Mouse (Mus musculus): Measurements from ENCODE around the gene Gm45234.

The Gm45234 gene

GRCm38 (mm10) chr6:124740211-124740887 is 15.5 kb downstream of the Gm45234 start:
- peak; percentile 87 for DNase-seq (ENCODE audit: low read depth, low spot score)

- no peak for DNase-seq (ENCODE audit: low read depth, low spot score)
Measured at GRCm38 (mm10) chr6:124739231-124739796, 16.5 kb downstream of the Gm45234 start.

GRCm38 (mm10) chr6:124738511-124739023 is 17.3 kb downstream of the Gm45234 start, which contains the start of gene Ptpn6:
TSS of gene Ptpn6 (minus strand) at chr6:124738714.
- peak; percentile 38 for DNase-seq (ENCODE audit: low read depth, low spot score)

- no peak for DNase-seq (ENCODE audit: low read depth, low spot score)
Measured at GRCm38 (mm10) chr6:124737040-124737439, 18.8 kb downstream of the Gm45234 start.

- DNase-seq (ENCODE audit: low read depth, low spot score), result no peak
Measured at GRCm38 (mm10) chr6:124734417-124734816, 21.4 kb downstream of the Gm45234 start.

- DNase-seq (ENCODE audit: low read depth, low spot score), result no peak
Measured at GRCm38 (mm10) chr6:124732476-124733370, 23.1 kb downstream of the Gm45234 start.

- no peak for DNase-seq (ENCODE audit: low read depth, low spot score)
Measured at GRCm38 (mm10) chr6:124731038-124731437, 24.8 kb downstream of the Gm45234 start.

GRCm38 (mm10) chr6:124729850-124730705 is 25.7 kb downstream of the Gm45234 start:
- no peak for DNase-seq (ENCODE audit: low read depth, low spot score)

GRCm38 (mm10) chr6:124728621-124729020 is 27.2 kb downstream of the Gm45234 start:
- no peak for DNase-seq (ENCODE audit: low read depth, low spot score)

GRCm38 (mm10) chr6:124724472-124724871 is 31.3 kb downstream of the Gm45234 start:
- DNase-seq (ENCODE audit: low read depth, low spot score), result no peak

GRCm38 (mm10) chr6:124723541-124723940 is 32.3 kb downstream of the Gm45234 start:
- DNase-seq (ENCODE audit: low read depth, low spot score), result no peak

- DNase-seq (ENCODE audit: low read depth, low spot score), result no peak
Measured at GRCm38 (mm10) chr6:124722876-124723473, 32.8 kb downstream of the Gm45234 start.

GRCm38 (mm10) chr6:124720904-124721303 is 34.9 kb downstream of the Gm45234 start:
- no peak for DNase-seq (ENCODE audit: low read depth, low spot score)

- DNase-seq (ENCODE audit: low read depth, low spot score), result no peak
Measured at GRCm38 (mm10) chr6:124719354-124719978, 36.4 kb downstream of the Gm45234 start.

GRCm38 (mm10) chr6:124718703-124719102 is 37.1 kb downstream of the Gm45234 start:
- no peak for DNase-seq (ENCODE audit: low read depth, low spot score)

GRCm38 (mm10) chr6:124717968-124718367 is 37.9 kb downstream of the Gm45234 start:
- no peak for DNase-seq (ENCODE audit: low read depth, low spot score)

- DNase-seq (ENCODE audit: low read depth, low spot score), result peak; percentile 66
Measured at GRCm38 (mm10) chr6:124716864-124717490, 38.8 kb downstream of the Gm45234 start.

- DNase-seq (ENCODE audit: low read depth, low spot score), result no peak
Measured at GRCm38 (mm10) chr6:124712918-124713317, 42.9 kb downstream of the Gm45234 start.

- DNase-seq (ENCODE audit: low read depth, low spot score), result peak; percentile 99
Measured at GRCm38 (mm10) chr6:124711824-124712782, 43.7 kb downstream of the Gm45234 start, which contains the start of the genes Emg1 and Phb2. TSS of gene Emg1 (minus strand) at chr6:124712178. TSS of gene Phb2 (plus strand) at chr6:124712336.

All from 3T3-L1 (cell line).